Mouse (Mus musculus) MEL (cell line): Measurements from ENCODE around the gene Fam219b. TPM values are rescaled to one million over a fixed set of nuclear protein-coding genes. Genes with fewer than 3 reads are reported as not detected.

Source experiments
- DNase-seq: peaks from one replicate; pipeline ENCODE4 v3.0.0; 2011; ENCODE audit warnings: low read depth, low spot score
- H3K27ac ChIP-seq: 2 replicates; pipeline ENCODE4 v1.5.1; 2012; ENCODE audit warnings: low read depth, mild to moderate bottlenecking, control low read depth, low read length, moderate library complexity; ENCODE audit not compliant: control insufficient read depth
- H3K27me3 ChIP-seq, 2 experiments: fragments of 150-350 bp in 1 of 2; sonication (generic) in 1 of 2; 2 replicates each; pipeline ENCODE4 v1.6.1; 2012; ENCODE audit warnings: low read length in 2 of 2, mild to moderate bottlenecking in 2 of 2, improper control_type of control experiment in 1 of 2, moderate library complexity in 1 of 2; ENCODE audit not compliant: insufficient read depth in 2 of 2, control insufficient read depth in 1 of 2
- H3K36me3 ChIP-seq, 2 experiments: 2 replicates each; pipeline ENCODE4 v1.6.1; 2012 to 2014; ENCODE audit warnings: low read length in 2 of 2, improper control_type of control experiment in 1 of 2, inconsistent platforms in 1 of 2, mild to moderate bottlenecking in 1 of 2; ENCODE audit not compliant: insufficient read depth in 2 of 2, control insufficient read depth in 1 of 2
- H3K4me1 ChIP-seq, 2 experiments: fragments of 150-350 bp in 1 of 2; sonication (generic) in 1 of 2; 2 replicates each; pipeline ENCODE4 v1.6.1; 2012; ENCODE audit warnings: low read length in 2 of 2, improper control_type of control experiment in 1 of 2, mild to moderate bottlenecking in 1 of 2; ENCODE audit not compliant: insufficient read depth in 2 of 2, control insufficient read depth in 1 of 2
- H3K4me3 ChIP-seq, 2 experiments: fragments of 150-350 bp in 1 of 2; sonication (generic) in 1 of 2; 2 replicates each; pipeline ENCODE4 v1.5.1; 2012; ENCODE audit warnings: low read depth in 2 of 2, low read length in 2 of 2, mild to moderate bottlenecking in 2 of 2, moderate library complexity in 2 of 2, control low read depth in 1 of 2, improper control_type of control experiment in 1 of 2; ENCODE audit not compliant: control insufficient read depth in 1 of 2, insufficient read depth in 1 of 2
- H3K79me2 ChIP-seq: 2 replicates; pipeline ENCODE4 v1.6.1; 2012; ENCODE audit warnings: mild to moderate bottlenecking, low read length, moderate library complexity; ENCODE audit not compliant: control insufficient read depth, poor library complexity, insufficient read depth
- H3K9ac ChIP-seq: 2 replicates; pipeline ENCODE4 v1.6.1; 2012; ENCODE audit warnings: low read depth, mild to moderate bottlenecking, control low read depth, low read length, moderate library complexity; ENCODE audit not compliant: control insufficient read depth, poor library complexity, severe bottlenecking
- H3K9me3 ChIP-seq: fragments of 150-350 bp; sonication (generic); replicated peaks from 2 replicates; pipeline ENCODE4 v1.6.1; 2012; ENCODE audit warnings: mild to moderate bottlenecking, low read length, improper control_type of control experiment, moderate library complexity; ENCODE audit not compliant: insufficient read depth
- CHD1 ChIP-seq: IDR thresholded peaks from 2 replicates; pipeline ENCODE4 v1.6.1; 2012; ENCODE audit warnings: low read depth, mild to moderate bottlenecking, inconsistent platforms, low read length, improper control_type of control experiment
- CHD2 ChIP-seq: IDR thresholded peaks from 2 replicates; pipeline ENCODE4 v1.6.1; 2011; ENCODE audit warnings: low read length, improper control_type of control experiment
- CTCF ChIP-seq, 3 experiments: IDR thresholded peaks in 2 of 3; conservative IDR thresholded peaks in 1 of 3; 2 replicates each; pipeline ENCODE4 v1.5.1; 2011 to 2012; ENCODE audit warnings: low read length in 3 of 3, low read depth in 2 of 3, mild to moderate bottlenecking in 2 of 3, improper control_type of control experiment in 1 of 3, inconsistent platforms in 1 of 3, mixed read lengths in 1 of 3, moderate library complexity in 1 of 3; ENCODE audit not compliant: control insufficient read depth in 1 of 3, insufficient read depth in 1 of 3, poor library complexity in 1 of 3, severe bottlenecking in 1 of 3
- E2F4 ChIP-seq: IDR thresholded peaks from 2 replicates; pipeline ENCODE4 v1.6.1; 2011; ENCODE audit warnings: low read depth, low read length, improper control_type of control experiment, borderline replicate concordance
- EP300 ChIP-seq, 2 experiments: IDR thresholded peaks; 2 replicates each; pipeline ENCODE4 v1.6.1; 2011; ENCODE audit warnings: improper control_type of control experiment in 2 of 2, low read length in 2 of 2, low read depth in 1 of 2, mild to moderate bottlenecking in 1 of 2
- GABPA ChIP-seq: IDR thresholded peaks from 2 replicates; pipeline ENCODE4 v1.6.1; 2012; ENCODE audit warnings: low read depth, mild to moderate bottlenecking, inconsistent platforms, low read length, improper control_type of control experiment, moderate library complexity
- GATA1 ChIP-seq: IDR thresholded peaks from 2 replicates; pipeline ENCODE4 v1.6.1; 2011; ENCODE audit warnings: low read depth, low read length, improper control_type of control experiment
- HCFC1 ChIP-seq: IDR thresholded peaks from 2 replicates; pipeline ENCODE4 v1.6.1; 2012; ENCODE audit warnings: low read depth, mild to moderate bottlenecking, inconsistent platforms, low read length, improper control_type of control experiment, moderate library complexity
- JUND ChIP-seq: IDR thresholded peaks from 2 replicates; pipeline ENCODE4 v1.6.1; 2011; ENCODE audit warnings: low read depth, mild to moderate bottlenecking, improper control_type of control experiment, low read length
- KAT2A ChIP-seq: conservative IDR thresholded peaks from 2 replicates; pipeline ENCODE4 v1.6.1; 2012; ENCODE audit warnings: low read depth, low read length, improper control_type of control experiment, inconsistent platforms
- MAZ ChIP-seq: IDR thresholded peaks from 2 replicates; pipeline ENCODE4 v1.6.1; 2012; ENCODE audit warnings: low read depth, mild to moderate bottlenecking, inconsistent platforms, low read length, improper control_type of control experiment
- MXI1 ChIP-seq: IDR thresholded peaks from 2 replicates; pipeline ENCODE4 v1.6.1; 2011; ENCODE audit warnings: mild to moderate bottlenecking, low read depth, low read length, improper control_type of control experiment
- MYB ChIP-seq: IDR thresholded peaks from 2 replicates; pipeline ENCODE4 v1.6.1; 2011; ENCODE audit warnings: mild to moderate bottlenecking, low read depth, low read length, improper control_type of control experiment
- MYC ChIP-seq: IDR thresholded peaks from 2 replicates; pipeline ENCODE4 v1.6.1; 2011; ENCODE audit warnings: low read depth, mild to moderate bottlenecking, low read length, improper control_type of control experiment, moderate library complexity
- NRF1 ChIP-seq: IDR thresholded peaks from 2 replicates; pipeline ENCODE4 v1.6.1; 2014; ENCODE audit warnings: low read depth, mild to moderate bottlenecking, inconsistent platforms, low read length, improper control_type of control experiment, moderate library complexity; ENCODE audit not compliant: poor library complexity, insufficient read depth, severe bottlenecking
- POLR2AphosphoS2 ChIP-seq: IDR thresholded peaks from 2 replicates; pipeline ENCODE4 v1.6.1; 2011; ENCODE audit warnings: low read length, improper control_type of control experiment
- POLR2AphosphoS5 ChIP-seq: IDR thresholded peaks from 2 replicates; pipeline ENCODE4 v1.6.1; 2012; ENCODE audit warnings: low read depth, borderline replicate concordance, mild to moderate bottlenecking, inconsistent platforms, low read length, moderate library complexity, mixed read lengths
- RAD21 ChIP-seq: IDR thresholded peaks from 2 replicates; pipeline ENCODE4 v1.6.1; 2011; ENCODE audit warnings: mild to moderate bottlenecking, low read depth, low read length, improper control_type of control experiment
- RCOR1 ChIP-seq: IDR thresholded peaks from 2 replicates; pipeline ENCODE4 v1.6.1; 2012; ENCODE audit warnings: low read depth, mild to moderate bottlenecking, inconsistent platforms, low read length, improper control_type of control experiment
- SIN3A ChIP-seq: IDR thresholded peaks from 2 replicates; pipeline ENCODE4 v1.6.1; 2012; ENCODE audit warnings: low read length, improper control_type of control experiment, inconsistent platforms
- SMC3 ChIP-seq: IDR thresholded peaks from 2 replicates; pipeline ENCODE4 v1.6.1; 2011; ENCODE audit warnings: low read depth, low read length, improper control_type of control experiment
- TAL1 ChIP-seq: IDR thresholded peaks from 2 replicates; pipeline ENCODE4 v1.6.1; 2012; ENCODE audit warnings: mild to moderate bottlenecking, inconsistent platforms, low read length, moderate library complexity, mixed read lengths
- TBP ChIP-seq: IDR thresholded peaks from 2 replicates; pipeline ENCODE4 v1.8.0; 2011; ENCODE audit warnings: low read depth, low read length, improper control_type of control experiment
- UBTF ChIP-seq: IDR thresholded peaks from 2 replicates; pipeline ENCODE4 v1.6.1; 2012; ENCODE audit warnings: low read depth, mild to moderate bottlenecking, inconsistent platforms, low read length, improper control_type of control experiment, moderate library complexity, borderline replicate concordance; ENCODE audit not compliant: insufficient read depth
- USF1 ChIP-seq: IDR thresholded peaks from 2 replicates; pipeline ENCODE4 v1.6.1; 2014; ENCODE audit warnings: low read depth, mild to moderate bottlenecking, inconsistent platforms, low read length, improper control_type of control experiment, moderate library complexity
- USF2 ChIP-seq, 2 experiments: IDR thresholded peaks; 2 replicates each; pipeline ENCODE4 v1.6.1; 2011 to 2012; ENCODE audit warnings: improper control_type of control experiment in 2 of 2, low read length in 2 of 2, borderline replicate concordance in 1 of 2, inconsistent platforms in 1 of 2, low read depth in 1 of 2, mild to moderate bottlenecking in 1 of 2; ENCODE audit not compliant: insufficient read depth in 1 of 2
- ZC3H11A ChIP-seq: IDR thresholded peaks from 2 replicates; pipeline ENCODE4 v1.6.1; 2012; ENCODE audit warnings: low read depth, mild to moderate bottlenecking, inconsistent platforms, low read length, improper control_type of control experiment
- ZKSCAN1 ChIP-seq: IDR thresholded peaks from 2 replicates; pipeline ENCODE4 v1.6.1; 2012; ENCODE audit warnings: low read depth, mild to moderate bottlenecking, inconsistent platforms, low read length, improper control_type of control experiment, moderate library complexity
- ZMIZ1 ChIP-seq: IDR thresholded peaks from 2 replicates; pipeline ENCODE4 v1.6.1; 2012; ENCODE audit warnings: low read depth, mild to moderate bottlenecking, inconsistent platforms, low read length, improper control_type of control experiment, moderate library complexity
- polyA plus RNA-seq, 2 experiments: library from polyadenylated mRNA; stranded (reverse) in 1 of 2; unstranded in 1 of 2; fragments of >175 nt in 1 of 2; fragments of >200 nt in 1 of 2; gene quantifications; 2 replicates each; pipeline versions ENCODE4 v1.2.1 to v1.2.4; 2012; ENCODE audit warnings: low replicate concordance in 2 of 2, low read depth in 1 of 2; ENCODE audit not compliant: insufficient read length in 2 of 2, insufficient read depth in 1 of 2, missing spikeins in 1 of 2
- total RNA-seq: library from RNA; depleted of rRNA; stranded (reverse); fragments of 300-350 nt; gene quantifications from 2 replicates; pipeline ENCODE4 v1.2.3, GENCODE M21; 2012

Fam219b gene
- total and polyA plus RNA-seq, 3 experiments = 12.8 to 16.4 TPM; not detected in 1

GRCm38 (mm10) chr9:57505700-57506099, 31.6 kb upstream of the Fam219b start (continued):
- TF ChIP-seq USF1 (no peak), MXI1 (no peak), RAD21 (no peak), MYC (no peak), RCOR1 (peak; percentile 100), NRF1 (no peak), POLR2AphosphoS5 (no peak), ZMIZ1 (no peak)

- TF ChIP-seq JUND (no peak), CHD2 (no peak), SMC3 (no peak)
- H3K4me3 ChIP-seq = no peak overlapping the region
- peaks cover 0 to 6% of the 10 kb centered on the region in 2 experiments; a peak in 2 of 4 replicates for H3K36me3 ChIP-seq
- DNase-seq = no peak
- H3K27me3 ChIP-seq = no peaks in the 10 kb centered on the region
- no peaks in the 10 kb centered on the region for H3K9me3 ChIP-seq
- no peak overlapping the region for H3K27ac ChIP-seq
- no peak overlapping the region for H3K9ac ChIP-seq
- peaks cover 0 to 7% of the 10 kb centered on the region in 2 experiments; a peak in 3 of 4 replicates for H3K4me1 ChIP-seq
- no peaks in the 10 kb centered on the region for H3K79me2 ChIP-seq
Measured at GRCm38 (mm10) chr9:57510577-57510976, 26.8 kb upstream of the Fam219b start.

GRCm38 (mm10) chr9:57517113-57517512, 20.2 kb upstream of the Fam219b start:
- Histone ChIP-seq H3K9me3 (no peaks in the 10 kb centered on the region), H3K27me3 (no peaks in the 10 kb centered on the region), H3K4me3 (no peak overlapping the region), H3K79me2 (peaks cover 10% of the 10 kb centered on the region), H3K9ac (no peak overlapping the region), H3K4me1 (0 out of 4 replicates have a peak, but pooled peaks cover 0 to 2% of the 10 kb centered on the region in 2 experiments), H3K27ac (no peak overlapping the region), H3K36me3 (no peaks in the 10 kb centered on the region)
- peak; percentile 81 for DNase-seq
- TF ChIP-seq POLR2AphosphoS2 (no peak), SIN3A (peak; percentile 34; the same call in 1 of the 2 replicates), CTCF (IDR thresholded peaks at IDR 0.05 in 2 of 3, conservative IDR thresholded peaks at IDR 0.05 in 1 of 3; ENCODE audit: control insufficient read depth in 1 of 3, insufficient read depth in 1 of 3, low read depth in 2 of 3, low read length in 3 of 3, poor library complexity in 1 of 3, severe bottlenecking in 1 of 3) (peak; percentile 62 to 93 (median 87)), TBP (no peak), MYC (no peak), E2F4 (no peak), TAL1 (no peak), SMC3 (peak; percentile 86), JUND (no peak), MYB (no peak), HCFC1 (no peak), MAZ (no peak), NRF1 (no peak), RCOR1 (no peak), RAD21 (peak; percentile 86), ZKSCAN1 (no peak), GATA1 (no peak), CHD1 (no peak), KAT2A (no peak), UBTF (no peak), ZMIZ1 (no peak), ZC3H11A (peak; percentile 69), GABPA (no peak), EP300 (IDR thresholded peaks at IDR 0.05; ENCODE audit: low read depth in 1 of 2, low read length in 2 of 2) (no peak), USF2 (IDR thresholded peaks at IDR 0.05; ENCODE audit: borderline replicate concordance in 1 of 2, insufficient read depth in 1 of 2, low read depth in 1 of 2, low read length in 2 of 2) (no peak)
